Mouse (Mus musculus): ENCODE measurements around the gene Adcy3. TPM values are rescaled to one million over a fixed set of nuclear protein-coding genes. Genes with fewer than 3 reads are reported as not detected.
A peak's percentile ranks its signal among the peaks of the same experiment; 100 is the strongest.

Gene Adcy3
- polyA plus RNA-seq, 1 experiment, result 9.6 TPM

- WGBS, result 47% methylated on average over 11 of the region's 11 CpGs
- H3K4me3 ChIP-seq (ENCODE audit: extremely low read depth, insufficient read depth, insufficient read length), result peak overlapping the region; percentile 64
- H3K27me3 ChIP-seq (ENCODE audit: control insufficient read depth, insufficient read depth, low read length), result no peaks in the 10 kb centered on the region
- peaks cover 11% of the 10 kb centered on the region for H3K4me1 ChIP-seq (ENCODE audit: control insufficient read depth, insufficient read depth, insufficient read length)
- H3K36me3 ChIP-seq (ENCODE audit: control insufficient read depth, insufficient read depth, low read length), result no peaks in the 10 kb centered on the region
- no peak for DNase-seq (ENCODE audit: low read depth in 1 of 2, low spot score in 2 of 2)
- TF ChIP-seq POLR2A (IDR thresholded peaks at IDR 0.05; ENCODE audit: low read depth, low read length) (no peak), CTCF (IDR thresholded peaks at IDR 0.05; ENCODE audit: extremely low read depth, insufficient read depth, insufficient read length, insufficient replicate concordance) (no peak)
- no peak overlapping the region for H3K27ac ChIP-seq (ENCODE audit: insufficient read depth, low read length)
Measured at GRCm38 (mm10) chr12:4133847-4134212, 927 bp downstream of the Adcy3 start.

GRCm38 (mm10) chr12:4143179-4143578 lies 10.3 kb downstream of the Adcy3 start:
- 92% methylated on average over 5 of the region's 5 CpGs for WGBS
- no peak for TF ChIP-seq CTCF (IDR thresholded peaks at IDR 0.05; ENCODE audit: extremely low read depth, insufficient read depth, insufficient read length, insufficient replicate concordance)
- TF ChIP-seq POLR2A (IDR thresholded peaks at IDR 0.05; ENCODE audit: low read depth, low read length), result no peak
- Histone ChIP-seq H3K36me3 (ENCODE audit: control insufficient read depth, insufficient read depth, low read length) (no peaks in the 10 kb centered on the region), H3K27me3 (ENCODE audit: control insufficient read depth, insufficient read depth, low read length) (no peaks in the 10 kb centered on the region), H3K4me3 (ENCODE audit: extremely low read depth, insufficient read depth, insufficient read length) (no peak overlapping the region), H3K27ac (ENCODE audit: insufficient read depth, low read length) (no peak overlapping the region), H3K4me1 (ENCODE audit: control insufficient read depth, insufficient read depth, insufficient read length) (no peaks in the 10 kb centered on the region)
- DNase-seq (ENCODE audit: low read depth in 1 of 2, low spot score in 2 of 2), result no peak

GRCm38 (mm10) chr12:4150936-4151335 lies 18.0 kb downstream of the Adcy3 start:
- no peak for TF ChIP-seq CTCF (IDR thresholded peaks at IDR 0.05; ENCODE audit: extremely low read depth, insufficient read depth, insufficient read length, insufficient replicate concordance)
- no peak for TF ChIP-seq POLR2A (IDR thresholded peaks at IDR 0.05; ENCODE audit: low read depth, low read length)
- H3K27ac ChIP-seq (ENCODE audit: insufficient read depth, low read length), result no peak overlapping the region
- DNase-seq (ENCODE audit: low read depth in 1 of 2, low spot score in 2 of 2), result no peak
- WGBS, result 83% methylated on average over 2 of the region's 2 CpGs
- no peaks in the 10 kb centered on the region for H3K27me3 ChIP-seq (ENCODE audit: control insufficient read depth, insufficient read depth, low read length)
- H3K4me1 ChIP-seq (ENCODE audit: control insufficient read depth, insufficient read depth, insufficient read length), result no peaks in the 10 kb centered on the region
- H3K36me3 ChIP-seq (ENCODE audit: control insufficient read depth, insufficient read depth, low read length), result no peaks in the 10 kb centered on the region
- H3K4me3 ChIP-seq (ENCODE audit: extremely low read depth, insufficient read depth, insufficient read length), result no peak overlapping the region

GRCm38 (mm10) chr12:4151969-4152368 lies 19.1 kb downstream of the Adcy3 start:
- WGBS, result 91% methylated on average over 3 of the region's 3 CpGs
- Histone ChIP-seq H3K27ac (ENCODE audit: insufficient read depth, low read length) (no peak overlapping the region), H3K4me3 (ENCODE audit: extremely low read depth, insufficient read depth, insufficient read length) (no peak overlapping the region)

GRCm38 (mm10) chr12:4157466-4157865 lies 24.6 kb downstream of the Adcy3 start:
- H3K4me3 ChIP-seq (ENCODE audit: extremely low read depth, insufficient read depth, insufficient read length), result no peak overlapping the region
- H3K27ac ChIP-seq (ENCODE audit: insufficient read depth, low read length), result no peak overlapping the region
- no peaks in the 10 kb centered on the region for H3K27me3 ChIP-seq (ENCODE audit: control insufficient read depth, insufficient read depth, low read length)
- no peak for DNase-seq (ENCODE audit: low read depth in 1 of 2, low spot score in 2 of 2)
- TF ChIP-seq POLR2A (IDR thresholded peaks at IDR 0.05; ENCODE audit: low read depth, low read length) (no peak), CTCF (IDR thresholded peaks at IDR 0.05; ENCODE audit: extremely low read depth, insufficient read depth, insufficient read length, insufficient replicate concordance) (no peak)
- 95% methylated on average over 2 of the region's 2 CpGs for WGBS
- no peaks in the 10 kb centered on the region for H3K4me1 ChIP-seq (ENCODE audit: control insufficient read depth, insufficient read depth, insufficient read length)
- H3K36me3 ChIP-seq (ENCODE audit: control insufficient read depth, insufficient read depth, low read length), result no peaks in the 10 kb centered on the region

More at GRCm38 (mm10) chr12:4151969-4152368, 19.1 kb downstream of the Adcy3 start:
- no peak for DNase-seq (ENCODE audit: low read depth in 1 of 2, low spot score in 2 of 2)
- Histone ChIP-seq H3K36me3 (ENCODE audit: control insufficient read depth, insufficient read depth, low read length) (no peaks in the 10 kb centered on the region), H3K4me1 (ENCODE audit: control insufficient read depth, insufficient read depth, insufficient read length) (no peaks in the 10 kb centered on the region), H3K27me3 (ENCODE audit: control insufficient read depth, insufficient read depth, low read length) (no peaks in the 10 kb centered on the region)
- TF ChIP-seq POLR2A (IDR thresholded peaks at IDR 0.05; ENCODE audit: low read depth, low read length) (no peak), CTCF (IDR thresholded peaks at IDR 0.05; ENCODE audit: extremely low read depth, insufficient read depth, insufficient read length, insufficient replicate concordance) (no peak)

GRCm38 (mm10) chr12:4158179-4158578 lies 25.3 kb downstream of the Adcy3 start:
- TF ChIP-seq POLR2A (IDR thresholded peaks at IDR 0.05; ENCODE audit: low read depth, low read length), result no peak
- TF ChIP-seq CTCF (IDR thresholded peaks at IDR 0.05; ENCODE audit: extremely low read depth, insufficient read depth, insufficient read length, insufficient replicate concordance), result no peak

GRCm38 (mm10) chr12:4158868-4159632 lies 26.1 kb downstream of the Adcy3 start:
- Histone ChIP-seq H3K4me1 (ENCODE audit: control insufficient read depth, insufficient read depth, insufficient read length) (no peaks in the 10 kb centered on the region; the same call in 1 of the 2 replicates), H3K36me3 (ENCODE audit: control insufficient read depth, insufficient read depth, low read length) (no peaks in the 10 kb centered on the region), H3K27me3 (ENCODE audit: control insufficient read depth, insufficient read depth, low read length) (no peaks in the 10 kb centered on the region), H3K27ac (ENCODE audit: insufficient read depth, low read length) (no peak overlapping the region), H3K4me3 (ENCODE audit: extremely low read depth, insufficient read depth, insufficient read length) (no peak overlapping the region)
- WGBS, result 82% methylated on average over 7 of the region's 7 CpGs
- DNase-seq (ENCODE audit: low read depth in 1 of 2, low spot score in 2 of 2), result no peak
- TF ChIP-seq CTCF (IDR thresholded peaks at IDR 0.05; ENCODE audit: extremely low read depth, insufficient read depth, insufficient read length, insufficient replicate concordance) (no peak), POLR2A (IDR thresholded peaks at IDR 0.05; ENCODE audit: low read depth, low read length) (no peak)

More at GRCm38 (mm10) chr12:4158179-4158578, 25.3 kb downstream of the Adcy3 start:
- no peaks in the 10 kb centered on the region for H3K27me3 ChIP-seq (ENCODE audit: control insufficient read depth, insufficient read depth, low read length)
- 22% methylated on average over 3 of the region's 3 CpGs for WGBS
- H3K27ac ChIP-seq (ENCODE audit: insufficient read depth, low read length), result no peak overlapping the region
- no peaks in the 10 kb centered on the region for H3K36me3 ChIP-seq (ENCODE audit: control insufficient read depth, insufficient read depth, low read length)
- H3K4me1 ChIP-seq (ENCODE audit: control insufficient read depth, insufficient read depth, insufficient read length), result no peaks in the 10 kb centered on the region; the same call in 1 of the 2 replicates
- H3K4me3 ChIP-seq (ENCODE audit: extremely low read depth, insufficient read depth, insufficient read length), result no peak overlapping the region
- DNase-seq (ENCODE audit: low read depth in 1 of 2, low spot score in 2 of 2), result no peak
